Mouse (Mus musculus): ENCODE results near the gene Creb3. TPM values are rescaled to one million over a fixed set of nuclear protein-coding genes. Genes with fewer than 3 reads are reported as not detected.
A peak's percentile ranks its signal among the peaks of the same experiment; 100 is the strongest.
"Not testable (repeated sequence)": the region's sequence is repeated elsewhere in the genome, so short reads cannot be mapped to it uniquely, and the experiment has no call there.

Creb3 gene
- polyA plus RNA-seq, 1 experiment, result 58.2 TPM

DNA sequence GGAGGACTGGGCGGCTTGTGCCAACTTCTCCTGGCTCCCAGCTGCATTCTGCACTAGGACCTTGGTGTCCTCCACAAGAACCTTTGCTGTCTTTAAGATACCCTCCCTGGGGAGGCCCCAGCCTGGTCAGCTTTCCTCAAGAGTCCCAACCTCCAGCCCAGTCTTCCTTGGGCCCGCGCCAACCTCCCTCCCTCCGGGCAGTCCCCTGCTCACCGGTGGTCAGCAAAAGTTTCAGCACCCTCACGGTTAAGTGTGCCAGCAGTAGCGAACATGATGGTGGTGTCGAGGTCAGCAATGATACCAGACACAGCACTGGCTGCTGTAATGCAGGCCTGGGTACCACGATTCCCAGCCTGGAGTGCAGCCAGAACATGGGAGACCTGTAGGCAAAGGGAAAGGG is 26.1 kb upstream of the Creb3 start:
- no peak for DNase-seq
- Histone ChIP-seq H3K36me3 (ENCODE audit: control insufficient read depth, insufficient read depth, low read length) (peaks cover 15% of the 10 kb centered on the region), H3K27me3 (replicated peaks; ENCODE audit: control insufficient read depth, insufficient read depth, low read length) (no peaks in the 10 kb centered on the region), H3K27ac (ENCODE audit: insufficient read depth, low read depth, low read length) (no peak overlapping the region), H3K4me3 (ENCODE audit: insufficient read depth, low read depth, low read length) (no peak overlapping the region), H3K4me1 (ENCODE audit: control insufficient read depth, insufficient read depth, low read length) (no peaks in the 10 kb centered on the region)
- TF ChIP-seq CTCF (conservative IDR thresholded peaks at IDR 0.05; ENCODE audit: insufficient read depth, insufficient read length, low read depth, low read length), result no peak
- TF ChIP-seq POLR2A (IDR thresholded peaks at IDR 0.05; ENCODE audit: low read depth, low read length), result no peak
- WGBS, result 72% methylated on average over 9 of the region's 9 CpGs

DNA sequence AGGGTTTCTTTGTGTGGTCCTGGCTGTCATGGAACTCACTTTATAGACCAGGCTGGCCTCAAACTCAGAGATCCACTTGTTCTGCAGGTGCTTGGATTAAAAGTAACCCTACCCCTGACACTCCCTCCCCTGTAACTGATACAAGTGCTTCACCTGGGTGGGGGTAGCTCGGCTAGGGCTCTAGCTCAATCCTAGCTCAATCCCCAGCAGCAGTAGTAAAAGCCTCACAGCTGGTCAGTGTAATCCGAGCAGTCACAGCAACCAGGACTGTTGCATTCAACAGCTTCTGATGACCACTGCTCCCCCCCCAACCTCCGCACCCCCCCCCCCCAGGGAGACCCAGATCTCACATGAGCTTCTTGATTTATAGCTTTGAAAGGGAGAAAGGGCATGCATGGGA is 20.1 kb upstream of the Creb3 start:
- no peak overlapping the region for H3K27ac ChIP-seq (ENCODE audit: insufficient read depth, low read depth, low read length)
- H3K4me1 ChIP-seq (ENCODE audit: control insufficient read depth, insufficient read depth, low read length), result no peaks in the 10 kb centered on the region
- no peak for DNase-seq
- TF ChIP-seq CTCF (conservative IDR thresholded peaks at IDR 0.05; ENCODE audit: insufficient read depth, insufficient read length, low read depth, low read length) (no peak), POLR2A (IDR thresholded peaks at IDR 0.05; ENCODE audit: low read depth, low read length) (no peak)
- no peak overlapping the region for H3K4me3 ChIP-seq (ENCODE audit: insufficient read depth, low read depth, low read length)
- H3K36me3 ChIP-seq (ENCODE audit: control insufficient read depth, insufficient read depth, low read length), result peaks cover 19% of the 10 kb centered on the region
- WGBS, result 54% methylated on average over 3 of the region's 3 CpGs
- H3K27me3 ChIP-seq (replicated peaks; ENCODE audit: control insufficient read depth, insufficient read depth, low read length), result no peaks in the 10 kb centered on the region

DNA sequence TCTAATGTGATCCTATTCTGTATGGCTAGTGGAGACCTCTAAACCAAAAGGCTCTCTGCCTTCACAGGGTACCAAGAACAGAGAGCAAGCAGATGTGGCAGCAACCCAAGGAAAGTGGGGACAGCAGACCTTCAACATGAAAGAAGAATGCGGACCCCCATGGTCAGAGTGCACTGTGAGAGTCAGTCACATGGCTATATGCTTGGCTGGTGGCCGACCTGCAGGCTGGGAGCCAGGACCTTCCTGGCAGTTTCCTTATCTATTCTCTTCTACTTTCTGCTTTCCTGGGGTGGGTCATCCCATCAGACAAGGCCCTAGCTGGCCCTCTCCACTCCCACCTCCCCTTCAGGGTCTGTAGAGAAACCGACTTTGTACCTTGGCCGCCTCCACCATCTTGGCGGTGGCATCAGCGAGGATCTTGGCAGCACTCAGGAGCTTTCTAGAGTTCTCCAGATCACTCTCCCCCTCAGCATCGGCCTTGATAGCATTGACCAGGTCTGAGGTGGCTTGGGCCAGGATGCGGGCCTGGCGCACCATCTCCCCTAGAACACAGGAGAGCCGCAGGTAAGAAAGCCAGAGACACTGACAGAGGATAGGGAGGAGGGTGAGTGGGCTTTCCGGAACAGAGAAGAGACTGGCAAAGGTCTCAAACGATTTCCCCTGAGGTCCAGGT is 15.6 kb upstream of the Creb3 start:
- TF ChIP-seq CTCF (conservative IDR thresholded peaks at IDR 0.05; ENCODE audit: insufficient read depth, insufficient read length, low read depth, low read length), result no peak
- TF ChIP-seq POLR2A (IDR thresholded peaks at IDR 0.05; ENCODE audit: low read depth, low read length), result no peak
- no peak overlapping the region for H3K4me3 ChIP-seq (ENCODE audit: insufficient read depth, low read depth, low read length)
- WGBS, result 85% methylated on average over 12 of the region's 12 CpGs
- H3K27me3 ChIP-seq (replicated peaks; ENCODE audit: control insufficient read depth, insufficient read depth, low read length), result no peaks in the 10 kb centered on the region
- H3K4me1 ChIP-seq (ENCODE audit: control insufficient read depth, insufficient read depth, low read length), result no peaks in the 10 kb centered on the region
- H3K36me3 ChIP-seq (ENCODE audit: control insufficient read depth, insufficient read depth, low read length), result peaks cover 20% of the 10 kb centered on the region
- H3K27ac ChIP-seq (ENCODE audit: insufficient read depth, low read depth, low read length), result no peak overlapping the region
- peak; percentile 66 for DNase-seq

DNA sequence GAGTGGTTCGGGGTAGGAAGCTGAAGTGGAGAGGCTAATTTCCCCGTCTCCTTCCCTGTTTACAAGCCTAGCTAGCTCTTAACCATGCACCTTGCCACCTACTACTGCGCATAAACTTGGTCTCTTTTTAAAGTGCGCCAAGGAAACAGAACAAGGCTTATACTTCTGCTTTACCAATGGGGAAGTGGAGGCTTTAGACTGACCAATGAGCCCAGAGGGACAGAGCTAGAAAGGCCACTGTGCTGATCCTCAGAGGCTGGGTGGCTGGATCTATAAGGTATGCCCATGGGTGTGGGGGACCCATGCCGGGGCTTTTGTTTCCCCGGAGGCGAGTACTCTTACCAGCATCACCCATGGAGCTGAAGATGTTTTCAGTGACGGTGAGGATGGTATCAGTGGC is 15.0 kb upstream of the Creb3 start:
- H3K4me1 ChIP-seq (ENCODE audit: control insufficient read depth, insufficient read depth, low read length), result no peaks in the 10 kb centered on the region
- no peak for DNase-seq
- H3K27me3 ChIP-seq (replicated peaks; ENCODE audit: control insufficient read depth, insufficient read depth, low read length), result no peaks in the 10 kb centered on the region
- H3K4me3 ChIP-seq (ENCODE audit: insufficient read depth, low read depth, low read length), result no peak overlapping the region
- WGBS, result 92% methylated on average over 8 of the region's 8 CpGs
- TF ChIP-seq CTCF (conservative IDR thresholded peaks at IDR 0.05; ENCODE audit: insufficient read depth, insufficient read length, low read depth, low read length) (no peak), POLR2A (IDR thresholded peaks at IDR 0.05; ENCODE audit: low read depth, low read length) (no peak)
- peaks cover 22% of the 10 kb centered on the region for H3K36me3 ChIP-seq (ENCODE audit: control insufficient read depth, insufficient read depth, low read length)
- no peak overlapping the region for H3K27ac ChIP-seq (ENCODE audit: insufficient read depth, low read depth, low read length)

DNA sequence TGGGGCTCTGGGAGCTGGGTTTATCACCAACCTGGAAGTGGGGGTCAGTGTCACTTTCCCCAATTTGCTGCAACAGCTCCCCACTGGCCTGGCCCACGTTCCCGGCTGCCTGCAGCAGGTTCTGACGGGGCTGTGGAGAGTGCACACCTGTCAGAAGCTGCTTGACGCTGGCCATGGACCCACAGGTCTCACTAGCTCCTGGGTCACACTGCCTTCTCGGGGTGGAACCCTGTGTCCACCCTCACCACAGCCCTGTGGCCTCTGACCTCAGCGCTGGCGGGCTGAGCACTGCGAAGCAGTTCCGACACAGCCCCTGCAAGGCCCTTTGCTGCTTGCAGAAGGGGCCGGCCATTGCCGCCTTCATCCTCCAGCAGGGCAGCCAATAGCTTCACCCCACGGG is 13.1 kb upstream of the Creb3 start:
- TF ChIP-seq POLR2A (IDR thresholded peaks at IDR 0.05; ENCODE audit: low read depth, low read length), result no peak
- TF ChIP-seq CTCF (conservative IDR thresholded peaks at IDR 0.05; ENCODE audit: insufficient read depth, insufficient read length, low read depth, low read length), result no peak
- 91% methylated on average over 12 of the region's 12 CpGs for WGBS
- H3K4me3 ChIP-seq (ENCODE audit: insufficient read depth, low read depth, low read length), result no peak overlapping the region
- H3K4me1 ChIP-seq (ENCODE audit: control insufficient read depth, insufficient read depth, low read length), result no peaks in the 10 kb centered on the region
- H3K27ac ChIP-seq (ENCODE audit: insufficient read depth, low read depth, low read length), result no peak overlapping the region
- H3K36me3 ChIP-seq (ENCODE audit: control insufficient read depth, insufficient read depth, low read length), result peaks cover 25% of the 10 kb centered on the region
- no peak for DNase-seq
- H3K27me3 ChIP-seq (replicated peaks; ENCODE audit: control insufficient read depth, insufficient read depth, low read length), result no peaks in the 10 kb centered on the region

DNA sequence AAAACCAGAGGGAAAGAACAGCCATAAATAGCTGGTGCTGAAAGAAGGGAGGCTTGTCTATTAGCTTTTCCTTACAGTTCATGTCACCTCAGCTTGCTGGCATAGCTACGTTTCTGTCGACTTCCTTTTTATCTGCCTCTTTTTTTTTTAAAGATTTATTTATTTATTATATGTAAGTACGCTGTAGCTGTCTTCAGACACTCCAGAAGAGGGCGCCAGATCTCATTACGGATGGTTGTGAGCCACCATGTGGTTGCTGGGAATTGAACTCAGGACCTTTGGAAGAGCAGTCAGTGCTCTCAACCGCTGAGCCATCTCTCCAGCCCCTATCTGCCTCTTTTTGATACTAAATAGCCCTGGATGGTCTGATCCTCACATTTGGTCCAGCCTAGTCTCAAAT is 10.3 kb upstream of the Creb3 start:
- H3K36me3 ChIP-seq (ENCODE audit: control insufficient read depth, insufficient read depth, low read length), result peaks cover 17% of the 10 kb centered on the region
- 82% methylated on average over 6 of the region's 6 CpGs for WGBS
- not testable (repeated sequence) for DNase-seq; H3K27ac ChIP-seq (ENCODE audit: insufficient read depth, low read depth, low read length); H3K4me1 ChIP-seq (ENCODE audit: control insufficient read depth, insufficient read depth, low read length); H3K27me3 ChIP-seq (replicated peaks; ENCODE audit: control insufficient read depth, insufficient read depth, low read length); H3K4me3 ChIP-seq (ENCODE audit: insufficient read depth, low read depth, low read length)

DNA sequence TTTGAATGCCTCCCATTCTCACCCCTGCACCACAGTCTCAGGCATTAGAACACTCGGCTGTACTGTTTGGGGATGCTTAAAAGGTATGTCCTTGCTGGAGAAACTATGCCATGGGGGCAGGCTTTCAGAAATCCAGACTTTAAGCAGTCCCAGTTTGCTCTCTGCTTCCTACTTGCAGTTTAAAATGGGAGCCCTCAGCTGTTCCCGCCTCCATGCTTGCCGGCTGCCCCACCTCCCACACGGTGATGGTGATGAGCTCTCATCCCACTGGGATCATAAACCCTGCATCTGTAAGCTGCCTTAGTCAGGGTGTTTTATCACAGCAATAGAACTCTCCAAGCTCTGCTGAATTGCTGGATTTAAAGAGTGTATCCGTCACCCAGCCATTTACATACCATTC is 9.7 kb upstream of the Creb3 start:
- no peak for DNase-seq
- TF ChIP-seq CTCF (conservative IDR thresholded peaks at IDR 0.05; ENCODE audit: insufficient read depth, insufficient read length, low read depth, low read length) (no peak), POLR2A (IDR thresholded peaks at IDR 0.05; ENCODE audit: low read depth, low read length) (no peak)
- H3K4me1 ChIP-seq (ENCODE audit: control insufficient read depth, insufficient read depth, low read length), result peaks cover 5% of the 10 kb centered on the region
- no peak overlapping the region for H3K27ac ChIP-seq (ENCODE audit: insufficient read depth, low read depth, low read length)
- no peaks in the 10 kb centered on the region for H3K27me3 ChIP-seq (replicated peaks; ENCODE audit: control insufficient read depth, insufficient read depth, low read length)
- H3K4me3 ChIP-seq (ENCODE audit: insufficient read depth, low read depth, low read length), result no peak overlapping the region
- WGBS, result 71% methylated on average over 5 of the region's 5 CpGs
- H3K36me3 ChIP-seq (ENCODE audit: control insufficient read depth, insufficient read depth, low read length), result peaks cover 17% of the 10 kb centered on the region
